Mouse (Mus musculus) lung, postnatal 4 days (tissue): ENCODE results near the gene H2afj.
"Not testable (repeated sequence)": the region's sequence is repeated elsewhere in the genome, so short reads cannot be mapped to it uniquely, and the experiment has no call there.

Experiments
- DNase-seq, 2 experiments: peaks; one replicate each; pipeline ENCODE4 v3.0.0; 2021

The H2afj gene

GRCm38 (mm10) chr6:136808014-136808417 is at the start of gene H2afj:
H2afj (plus strand) TSS chr6:136808244.
- peak; percentile 99 for DNase-seq

- peak; percentile 35 to 66 for DNase-seq
Observed at GRCm38 (mm10) chr6:136763912-136764311, 44.1 kb upstream of the H2afj start.

- no peak for DNase-seq
Observed at GRCm38 (mm10) chr6:136769143-136769542, 38.9 kb upstream of the H2afj start.

DNA sequence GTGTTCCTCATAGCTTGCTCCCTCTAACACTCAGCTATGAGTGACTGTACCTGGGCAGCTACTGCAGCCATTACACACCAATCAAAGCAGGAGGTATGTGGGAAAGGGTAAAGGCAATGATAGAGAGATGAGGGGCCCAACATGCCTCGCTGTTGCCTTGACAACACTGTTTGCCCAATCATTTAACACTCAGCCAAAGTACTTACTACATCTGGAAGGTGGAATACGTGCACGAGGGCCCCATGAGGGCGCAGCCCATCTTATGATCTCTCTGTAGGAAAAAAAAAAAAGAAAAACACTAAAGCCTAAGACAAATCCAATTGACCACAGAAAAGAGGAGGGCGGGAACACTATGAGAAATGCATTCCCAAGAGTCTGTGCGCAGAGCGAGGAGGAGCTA is 38.2 kb upstream of the H2afj start:
- no peak for DNase-seq

DNA sequence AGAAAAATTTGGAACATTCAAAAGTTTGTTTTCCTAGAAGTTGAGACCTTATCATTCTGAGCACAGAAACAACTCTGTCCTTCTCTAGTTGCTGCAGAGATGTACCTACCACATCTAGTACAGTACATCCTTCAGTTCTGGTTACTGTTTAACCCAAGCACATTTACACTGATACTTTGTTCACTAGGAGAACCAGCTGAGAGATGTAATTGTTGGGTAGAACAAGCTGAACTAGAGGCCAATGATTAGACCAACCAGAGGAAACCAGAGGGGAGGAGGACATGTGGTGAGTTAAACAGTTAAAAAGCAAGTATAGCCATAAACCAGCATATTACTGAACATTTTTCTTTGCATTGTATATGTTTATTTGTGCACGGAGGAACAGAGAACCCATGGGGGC is 31.7 kb upstream of the H2afj start:
- no peak for DNase-seq

DNA sequence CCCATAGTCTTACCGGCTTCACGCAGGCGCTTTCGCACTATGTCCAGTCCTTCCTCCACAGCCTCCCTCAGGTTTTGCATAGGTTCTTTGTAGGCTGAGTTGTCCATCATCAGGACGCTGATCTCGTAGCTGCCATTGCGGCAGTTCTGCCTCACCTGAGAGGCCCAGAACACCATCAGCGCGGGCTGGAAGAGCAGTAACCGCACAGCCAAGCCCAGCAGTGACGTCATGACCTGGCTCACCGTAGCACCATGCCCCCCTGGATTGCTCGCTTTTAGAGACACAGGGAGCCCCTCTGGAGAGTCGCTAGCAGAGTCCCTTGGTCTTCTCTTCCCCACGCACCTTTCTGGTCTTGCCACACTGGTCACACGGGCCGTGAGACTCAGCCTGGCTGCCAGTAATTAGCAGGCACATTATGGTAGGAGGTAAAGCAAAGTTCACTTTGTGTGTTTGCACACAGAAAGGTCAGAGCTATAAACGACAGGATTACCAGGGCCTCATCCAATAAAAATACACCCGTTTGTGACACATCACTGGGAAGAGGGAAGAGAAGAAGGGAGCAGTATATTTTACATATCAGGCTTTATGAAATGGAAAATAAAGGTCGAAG is 26.6 kb upstream of the H2afj start, which contains the start of gene Gucy2c:
Gene Gucy2c (minus strand): TSS at position 389 of the 610 bp plus-strand sequence.
- no peak for DNase-seq

DNA sequence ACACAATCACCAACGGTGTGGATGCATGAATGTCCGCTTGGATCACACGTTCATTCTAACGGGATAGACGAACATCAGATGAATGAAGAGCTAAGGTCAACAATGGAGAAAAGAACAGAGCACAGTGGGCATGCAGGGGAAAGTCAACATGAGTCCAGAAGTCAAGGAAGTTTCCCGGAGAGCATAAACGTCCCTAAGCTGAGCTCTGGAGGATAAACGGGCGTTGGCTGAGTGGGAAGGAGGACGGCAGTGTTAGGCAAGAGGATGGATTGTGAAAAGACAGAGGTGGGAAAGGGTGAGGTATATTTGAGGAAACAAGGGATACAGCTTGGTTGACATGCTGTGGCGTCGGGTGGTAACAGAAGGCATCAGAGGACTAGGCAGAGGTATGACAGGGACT is 25.9 kb upstream of the H2afj start:
- no peak for DNase-seq

- DNase-seq: no peak
Observed at GRCm38 (mm10) chr6:136782761-136783160, 25.3 kb upstream of the H2afj start.

- DNase-seq: peak; percentile 79 to 91
Observed at GRCm38 (mm10) chr6:136789391-136789971, 18.6 kb upstream of the H2afj start.

DNA sequence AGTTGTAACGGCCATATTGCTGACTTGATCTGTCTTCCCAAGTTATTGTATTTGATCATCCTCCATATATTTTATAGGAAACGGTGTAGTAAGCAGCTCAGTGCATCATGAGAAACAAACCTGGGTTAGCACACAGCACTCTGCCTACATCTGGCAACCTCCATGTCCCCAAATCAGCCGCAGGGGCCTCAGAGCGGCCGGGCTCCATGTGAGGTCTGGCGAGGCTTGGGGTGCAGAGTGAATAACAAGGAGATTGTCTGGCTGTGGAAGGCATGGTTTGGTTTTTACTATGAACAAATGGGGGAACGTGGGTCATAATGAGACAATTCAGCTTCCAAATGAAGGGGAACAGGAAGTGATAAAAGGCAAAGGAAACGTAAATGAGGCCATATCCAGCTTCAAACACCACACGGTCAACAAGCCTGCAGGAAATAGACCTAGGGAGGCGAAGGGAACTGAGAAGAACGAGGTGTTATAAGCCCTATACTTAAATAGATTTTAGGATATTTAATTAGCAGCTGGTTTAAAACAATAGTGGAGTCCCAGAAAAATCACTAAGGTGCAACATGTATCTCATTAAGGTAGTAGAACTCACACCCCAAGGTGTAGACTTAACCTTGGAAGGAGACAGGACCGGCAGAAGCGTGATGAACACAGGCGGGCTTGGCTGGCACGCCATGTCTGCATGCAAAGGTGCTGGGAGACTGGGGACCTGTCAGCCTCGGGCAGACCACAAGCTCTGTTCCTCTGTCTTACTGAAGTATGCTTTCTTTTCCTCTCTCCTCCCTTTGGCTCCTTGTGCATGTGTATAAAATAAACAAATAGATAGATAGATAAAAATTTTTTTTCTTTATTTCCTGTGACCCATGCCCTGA is 14.9 kb upstream of the H2afj start:
- no peak for DNase-seq

GRCm38 (mm10) chr6:136793831-136794525 is 14.1 kb upstream of the H2afj start:
- no peak for DNase-seq

DNA sequence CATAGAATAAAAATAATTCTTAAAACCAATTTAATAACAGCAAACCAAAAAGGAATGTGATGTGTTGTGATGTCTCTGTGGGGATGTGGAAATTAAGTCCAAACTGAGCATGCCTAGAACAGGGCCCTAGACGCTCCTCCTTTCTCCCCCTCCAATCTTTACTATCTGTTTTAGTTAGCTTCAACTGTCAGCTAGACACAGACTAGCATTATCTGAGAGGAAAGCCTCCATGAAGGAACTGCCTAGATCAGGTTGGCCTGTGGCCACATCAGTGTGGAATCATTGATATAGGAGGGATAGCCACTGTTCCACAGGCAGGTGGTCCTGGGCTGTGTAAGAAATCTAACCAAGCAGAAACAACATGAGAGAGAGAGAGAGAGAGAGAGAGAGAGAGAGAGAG is 12.9 kb upstream of the H2afj start:
- DNase-seq: no peak

GRCm38 (mm10) chr6:136795850-136796249 is 12.2 kb upstream of the H2afj start:
- no peak for DNase-seq

DNA sequence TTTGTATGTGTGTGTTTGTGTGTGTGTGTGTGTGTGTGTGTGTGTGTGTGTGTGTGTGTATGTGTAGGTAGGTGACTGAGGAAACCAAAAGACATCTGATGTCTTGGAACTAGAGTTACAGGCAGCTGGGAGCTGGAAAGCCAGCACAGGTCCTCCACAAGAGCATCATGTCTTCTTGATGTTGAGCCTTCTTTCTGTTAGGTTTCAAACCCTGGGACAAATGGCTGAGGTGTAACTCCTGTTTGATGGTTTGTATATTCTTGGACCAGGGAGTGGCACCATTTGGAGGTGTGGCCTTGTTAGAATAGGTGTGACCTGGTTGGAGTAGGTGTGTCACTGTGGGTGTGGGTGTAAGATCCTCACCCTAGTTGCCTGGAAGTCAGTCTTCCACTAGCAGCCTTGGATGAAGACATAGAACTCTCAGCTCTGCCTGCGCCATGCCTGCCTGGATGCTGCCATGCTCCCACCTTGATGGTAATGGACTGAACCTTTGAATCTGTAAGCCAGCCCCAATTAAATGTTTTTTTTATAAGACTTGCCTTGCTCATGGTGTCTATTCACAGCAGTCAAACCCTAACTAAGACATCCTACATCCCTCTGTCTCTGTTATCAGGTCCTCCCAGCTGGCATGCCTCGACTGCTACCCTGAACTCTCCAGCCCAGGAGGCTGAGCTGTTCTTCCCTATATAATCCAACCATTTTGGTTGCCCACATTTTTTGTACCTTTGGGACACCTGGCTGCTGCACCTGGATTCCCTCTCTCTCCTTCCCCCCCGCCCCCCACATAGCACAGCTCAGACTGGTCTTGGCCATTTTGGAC is 10.0 kb upstream of the H2afj start:
- DNase-seq: not testable (repeated sequence)

DNA sequence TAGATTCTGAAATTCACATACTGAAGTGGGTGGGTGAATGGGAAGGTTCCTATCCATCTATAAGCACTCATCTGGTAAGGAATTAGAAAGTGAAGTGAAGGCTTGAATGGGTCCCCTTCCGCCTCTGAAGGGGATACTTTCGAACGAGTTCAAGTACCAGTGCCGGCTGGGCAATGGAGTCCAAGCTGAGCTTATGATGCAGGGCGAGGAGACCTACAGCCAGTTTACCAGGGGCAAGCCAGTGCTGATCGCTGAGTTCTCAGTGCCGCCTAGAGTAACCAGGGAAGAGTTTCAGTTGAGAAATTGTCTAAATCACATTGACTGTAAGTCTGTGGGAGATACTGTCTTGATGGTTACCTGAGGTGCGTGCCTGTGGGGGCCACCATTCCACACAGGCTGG is 7.3 kb upstream of the H2afj start:
- no peak for DNase-seq

- DNase-seq: no peak
Observed at GRCm38 (mm10) chr6:136801274-136801673, 6.8 kb upstream of the H2afj start.

- DNase-seq: no peak
Observed at GRCm38 (mm10) chr6:136803093-136803738, 4.8 kb upstream of the H2afj start.

DNA sequence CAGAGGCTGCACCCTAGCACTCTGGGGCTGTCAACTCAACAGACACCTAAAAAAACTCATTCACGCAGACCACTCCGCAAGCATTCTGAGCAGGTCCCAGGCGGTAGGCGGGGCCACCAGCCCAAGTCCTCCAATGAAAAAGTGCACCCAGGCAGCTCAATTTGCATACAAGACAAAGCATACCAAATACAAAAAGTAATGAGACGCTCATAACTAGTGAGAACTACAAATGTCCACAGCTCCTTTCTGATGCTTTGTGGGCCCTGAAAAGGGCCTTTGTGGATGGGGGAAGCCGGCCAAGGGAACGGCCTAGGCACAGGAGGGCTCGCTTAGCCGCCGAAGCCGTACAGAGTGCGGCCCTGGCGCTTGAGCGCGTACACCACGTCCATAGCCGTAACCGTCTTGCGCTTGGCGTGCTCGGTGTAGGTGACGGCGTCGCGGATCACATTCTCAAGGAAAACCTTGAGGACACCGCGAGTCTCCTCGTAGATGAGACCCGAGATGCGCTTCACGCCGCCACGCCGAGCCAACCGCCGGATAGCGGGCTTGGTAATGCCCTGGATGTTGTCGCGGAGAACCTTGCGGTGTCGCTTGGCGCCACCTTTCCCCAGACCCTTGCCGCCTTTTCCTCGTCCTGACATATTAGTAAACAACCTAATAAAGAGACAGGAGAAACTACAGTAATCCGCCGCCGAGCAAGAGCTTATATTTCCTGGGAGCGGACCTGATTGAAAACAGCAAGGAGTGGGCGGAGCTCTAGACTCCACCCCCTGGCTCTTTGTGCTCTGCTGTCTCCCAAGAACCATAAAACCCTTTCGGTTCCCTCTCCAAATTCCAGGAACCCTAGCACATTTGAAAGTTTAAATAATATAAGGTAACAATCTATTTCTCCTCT is 4.1 kb upstream of the H2afj start, which contains the start of gene Hist4h4:
Gene Hist4h4 (minus strand): TSS at position 677 of the 895 bp plus-strand sequence.
- DNase-seq: peak; percentile 95 to 98

DNA sequence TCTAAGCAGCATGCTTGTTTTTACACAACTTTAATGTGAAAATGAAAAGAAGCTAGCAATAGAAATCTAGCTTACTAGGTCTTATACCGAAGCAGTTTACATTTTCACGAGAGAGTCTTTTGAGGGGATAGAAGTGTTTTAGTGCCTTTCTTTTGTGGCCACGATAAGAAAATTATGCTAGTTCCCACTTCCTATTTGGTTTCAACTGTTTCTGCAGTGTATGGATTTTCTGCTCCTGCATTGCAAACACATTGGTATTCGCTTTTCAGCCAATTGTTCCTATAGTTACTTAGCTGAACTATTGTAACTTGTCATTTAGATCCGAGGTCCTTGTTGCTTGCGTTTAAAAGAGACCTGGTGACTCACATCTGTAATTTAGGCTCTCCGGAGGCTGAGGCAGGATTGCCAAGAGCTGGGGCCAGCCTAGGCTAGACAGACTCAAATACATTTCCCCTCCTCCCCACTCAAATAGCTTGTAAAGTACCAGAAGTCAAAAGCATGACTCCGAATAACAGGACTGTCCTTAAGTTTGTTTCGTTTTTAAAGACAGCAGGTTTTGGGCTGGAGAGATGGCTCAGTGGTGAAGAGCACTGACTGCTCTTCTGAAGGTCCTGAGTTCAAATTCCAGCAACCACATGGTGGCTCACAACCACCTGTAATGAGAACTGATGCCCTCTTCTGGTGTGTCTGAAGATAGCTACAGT is 3.2 kb upstream of the H2afj start:
- DNase-seq: no peak

DNA sequence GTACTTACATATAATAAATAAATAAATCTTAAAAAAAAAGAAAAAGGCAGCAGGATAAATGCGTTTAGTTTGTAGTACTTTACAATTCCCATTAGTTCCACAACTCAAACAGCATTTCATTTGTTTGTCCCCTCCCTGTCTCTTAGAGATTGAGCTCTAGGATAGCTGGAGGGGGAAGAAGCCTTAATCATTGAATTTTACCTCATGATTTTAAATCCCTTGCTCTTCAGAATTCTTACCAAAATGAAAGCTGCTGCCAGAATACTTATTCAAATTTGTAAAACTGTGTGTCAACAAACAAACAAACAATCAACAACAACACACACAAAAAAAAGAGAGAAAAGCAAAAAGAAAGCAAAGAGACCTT is 2.7 kb upstream of the H2afj start:
- DNase-seq: no peak
